Mouse (Mus musculus): ENCODE data around the gene Smim14.

- TF ChIP-seq POLR2A (IDR thresholded peaks at IDR 0.05; ENCODE audit: control insufficient read depth, extremely low read depth, insufficient read depth, low read length, poor library complexity), result no peak
- TF ChIP-seq CTCF (IDR thresholded peaks at IDR 0.05; ENCODE audit: borderline replicate concordance, control insufficient read depth, extremely low read depth, insufficient read depth, low read length, poor library complexity), result no peak
These were observed 76.6 kb downstream of the Smim14 start for GRCm38 (mm10) chr5:65460361-65460760.

Data from thymus, adult 2 months (tissue).